Mouse (Mus musculus) cortical plate, adult 2 months (tissue): ENCODE measurements around the gene Celf1.

ENCODE experiments used
- CTCF ChIP-seq: fragments of 200-500 bp; IDR thresholded peaks from 2 replicates; pipeline ENCODE4 v1.5.1; 2011; ENCODE audit warnings: mild to moderate bottlenecking, control low read depth, low read length; ENCODE audit not compliant: insufficient read depth; ENCODE audit errors: extremely low read depth
- POLR2A ChIP-seq: fragments of 200-500 bp; IDR thresholded peaks from 2 replicates; pipeline ENCODE4 v1.6.1; 2011; ENCODE audit warnings: mild to moderate bottlenecking, low read length, control low read depth; ENCODE audit not compliant: insufficient read depth; ENCODE audit errors: extremely low read depth

DNA sequence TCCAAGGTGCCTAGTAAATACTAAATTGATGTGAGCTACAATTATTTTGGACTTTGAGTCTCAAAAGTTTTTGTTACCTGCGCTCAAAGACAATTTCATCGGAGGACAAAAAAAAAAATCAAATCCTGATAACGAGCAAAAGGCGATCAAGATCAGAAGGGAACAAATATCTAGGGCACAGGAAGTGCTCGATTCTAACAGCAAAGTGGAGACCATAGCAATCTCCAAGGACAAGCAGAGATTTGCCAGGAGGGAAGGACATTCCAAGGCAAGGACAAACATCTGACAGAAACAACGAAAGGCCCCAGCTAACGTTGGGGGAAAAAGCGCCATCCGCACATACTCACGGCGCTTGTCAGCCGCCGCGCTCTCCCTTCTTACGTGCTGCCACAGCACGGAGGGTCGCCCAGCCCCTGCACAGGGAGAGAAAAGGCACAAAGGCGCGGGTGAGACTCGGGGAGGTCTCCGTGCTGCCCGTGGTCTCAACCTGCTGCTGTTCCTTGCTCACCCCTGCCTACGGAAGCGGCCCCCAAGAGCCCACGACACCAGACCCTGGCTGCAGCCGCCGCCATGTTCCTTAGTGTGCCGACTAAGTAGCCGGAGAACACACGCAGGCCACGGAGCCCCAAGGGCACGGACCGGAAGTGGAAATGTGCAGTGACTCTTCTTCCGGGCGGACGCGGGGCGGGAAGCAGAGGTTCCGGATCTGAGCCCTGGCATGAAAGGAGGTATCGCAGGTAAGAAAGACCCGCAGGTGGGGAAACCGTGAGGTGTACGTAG, 35.9 kb upstream of the Celf1 start, which contains the start of the genes Kbtbd4 and Ndufs3:
- TF ChIP-seq CTCF, result no peak
- TF ChIP-seq POLR2A, result peak; percentile 92; the same call in 1 of the 2 replicates
